Mouse (Mus musculus) limb, embryonic 13.5 days (tissue): ENCODE measurements around the gene Ank3. TPM values are rescaled to one million over a fixed set of nuclear protein-coding genes. Genes with fewer than 3 reads are reported as not detected.

Source experiments
- ATAC-seq: fragments of 200-750 bp; cut with Nextera tagmentation; 2 replicates; pipeline ENCODE4 v1.8.0; 2017; ENCODE audit warnings: low read depth, moderate number of reproducible peaks, moderate TSS enrichment; ENCODE audit not compliant: low FRiP score
- H3K27ac ChIP-seq: fragments of 300-500 bp; sonication (generic); 2 replicates; pipeline ENCODE4 v1.5.1; 2015; ENCODE audit warnings: inconsistent platforms, mild to moderate bottlenecking, moderate library complexity
- H3K27me3 ChIP-seq: fragments of 300-500 bp; sonication (generic); 2 replicates; pipeline ENCODE4 v1.6.1; 2015; ENCODE audit warnings: mild to moderate bottlenecking, inconsistent platforms
- H3K36me3 ChIP-seq: fragments of 300-500 bp; sonication (generic); 2 replicates; pipeline ENCODE4 v1.6.1; 2015; ENCODE audit warnings: inconsistent platforms, mild to moderate bottlenecking, moderate library complexity
- H3K4me1 ChIP-seq: fragments of 300-500 bp; sonication (generic); 2 replicates; pipeline ENCODE4 v1.6.1; 2015; ENCODE audit warnings: inconsistent platforms
- H3K4me2 ChIP-seq: fragments of 300-500 bp; sonication (generic); replicated peaks from 2 replicates; pipeline ENCODE4 v1.6.1; 2015; ENCODE audit warnings: inconsistent platforms, mild to moderate bottlenecking, moderate library complexity
- H3K4me3 ChIP-seq: fragments of 300-500 bp; sonication (generic); 2 replicates; pipeline ENCODE4 v1.5.1; 2015; ENCODE audit warnings: moderate library complexity, mild to moderate bottlenecking, inconsistent platforms
- H3K9ac ChIP-seq: fragments of 300-500 bp; sonication (generic); 2 replicates; pipeline ENCODE4 v1.6.1; 2015; ENCODE audit warnings: mild to moderate bottlenecking, inconsistent platforms
- H3K9me3 ChIP-seq: fragments of 300-500 bp; sonication (generic); 2 replicates; pipeline ENCODE4 v1.6.1; 2016; ENCODE audit warnings: inconsistent platforms
- WGBS: fragments of 180-500 bp; shearing (Covaris S2); methylation state at CpG from one replicate; pipeline ENCODE4 v1.1.7; 2015; 5-methylcytosine and 5-hydroxymethylcytosine counted together
- polyA plus RNA-seq: library from polyadenylated mRNA; unstranded; fragments of >200 nt; fragmentation: Nextera tagmentation; extraction: Ambion mirVana; gene quantifications from 2 replicates; pipeline ENCODE4 v1.2.1, GENCODE M21; 2015

Gene Ank3
- polyA plus RNA-seq, 1 experiment from 2014 or later = 28.0 TPM

GRCm38 (mm10) chr10:69420306-69420705 is 21.7 kb downstream of the Ank3 start:
- H3K9ac ChIP-seq = no peak overlapping the region
- no peaks in the 10 kb centered on the region for H3K9me3 ChIP-seq
- 76% methylated on average over 6 of the region's 6 CpGs for WGBS
- no peaks in the 10 kb centered on the region for H3K36me3 ChIP-seq
- no peak overlapping the region for H3K4me2 ChIP-seq
- ATAC-seq = no peak
- H3K27me3 ChIP-seq = no peaks in the 10 kb centered on the region
- H3K4me3 ChIP-seq = no peak overlapping the region
- H3K4me1 ChIP-seq = no peaks in the 10 kb centered on the region
- no peak overlapping the region for H3K27ac ChIP-seq

GRCm38 (mm10) chr10:69424051-69424450 is 25.5 kb downstream of the Ank3 start:
- H3K27ac ChIP-seq = no peak overlapping the region
- H3K4me2 ChIP-seq = no peak overlapping the region
- no peaks in the 10 kb centered on the region for H3K9me3 ChIP-seq
- no peaks in the 10 kb centered on the region for H3K27me3 ChIP-seq
- no peak overlapping the region for H3K9ac ChIP-seq
- no peaks in the 10 kb centered on the region for H3K4me1 ChIP-seq
- H3K36me3 ChIP-seq = no peaks in the 10 kb centered on the region
- WGBS = 87% methylated on average over 3 of the region's 3 CpGs
- ATAC-seq = no peak
- no peak overlapping the region for H3K4me3 ChIP-seq

GRCm38 (mm10) chr10:69430138-69430537 is 31.6 kb downstream of the Ank3 start:
- H3K27ac ChIP-seq = no peak overlapping the region
- no peaks in the 10 kb centered on the region for H3K27me3 ChIP-seq
- ATAC-seq = no peak
- no peaks in the 10 kb centered on the region for H3K9me3 ChIP-seq
- no peak overlapping the region for H3K9ac ChIP-seq
- no peak overlapping the region for H3K4me3 ChIP-seq
- 77% methylated on average over 4 of the region's 4 CpGs for WGBS
- H3K4me1 ChIP-seq = no peaks in the 10 kb centered on the region
- no peaks in the 10 kb centered on the region for H3K36me3 ChIP-seq
- H3K4me2 ChIP-seq = no peak overlapping the region

- Histone ChIP-seq H3K36me3 (no peaks in the 10 kb centered on the region), H3K9ac (no peak overlapping the region), H3K27me3 (no peaks in the 10 kb centered on the region), H3K27ac (no peak overlapping the region), H3K4me2 (no peak overlapping the region), H3K4me3 (no peak overlapping the region), H3K4me1 (no peaks in the 10 kb centered on the region), H3K9me3 (no peaks in the 10 kb centered on the region)
- ATAC-seq = no peak
- WGBS = 80% methylated on average over 7 of the region's 7 CpGs
Observed at GRCm38 (mm10) chr10:69431101-69431500, 32.5 kb downstream of the Ank3 start.

GRCm38 (mm10) chr10:69435213-69435612 is 36.6 kb downstream of the Ank3 start:
- WGBS = 66% methylated on average over 6 of the region's 6 CpGs
- no peaks in the 10 kb centered on the region for H3K9me3 ChIP-seq
- no peak overlapping the region for H3K4me3 ChIP-seq
- H3K9ac ChIP-seq = no peak overlapping the region
- H3K27ac ChIP-seq = no peak overlapping the region
- H3K4me2 ChIP-seq = no peak overlapping the region
- H3K36me3 ChIP-seq = no peaks in the 10 kb centered on the region
- ATAC-seq = peak; percentile 81; the same call in 1 of the 2 replicates
- no peaks in the 10 kb centered on the region for H3K27me3 ChIP-seq
- no peaks in the 10 kb centered on the region for H3K4me1 ChIP-seq

- H3K9me3 ChIP-seq = no peaks in the 10 kb centered on the region
- no peak overlapping the region for H3K27ac ChIP-seq
- 77% methylated on average over 8 of the region's 8 CpGs for WGBS
- H3K4me3 ChIP-seq = no peak overlapping the region
- H3K36me3 ChIP-seq = no peaks in the 10 kb centered on the region
- H3K4me1 ChIP-seq = no peaks in the 10 kb centered on the region
- H3K9ac ChIP-seq = no peak overlapping the region
- no peaks in the 10 kb centered on the region for H3K27me3 ChIP-seq
- no peak overlapping the region for H3K4me2 ChIP-seq
- ATAC-seq = no peak
Observed at GRCm38 (mm10) chr10:69439449-69439848, 40.9 kb downstream of the Ank3 start.

- Histone ChIP-seq H3K9me3 (no peaks in the 10 kb centered on the region), H3K4me1 (0 out of 2 replicates have a peak, but pooled peaks cover 2% of the 10 kb centered on the region), H3K4me3 (no peak overlapping the region), H3K9ac (no peak overlapping the region), H3K36me3 (no peaks in the 10 kb centered on the region), H3K4me2 (no peak overlapping the region), H3K27ac (no peak overlapping the region), H3K27me3 (no peaks in the 10 kb centered on the region)
- ATAC-seq = no peak
- WGBS = 70% methylated on average over 5 of the region's 5 CpGs
Observed at GRCm38 (mm10) chr10:69444546-69444945, 46.0 kb downstream of the Ank3 start.

GRCm38 (mm10) chr10:69445951-69446350 is 47.4 kb downstream of the Ank3 start:
- Histone ChIP-seq H3K4me2 (no peak overlapping the region), H3K9me3 (no peaks in the 10 kb centered on the region), H3K4me3 (no peak overlapping the region), H3K9ac (no peak overlapping the region), H3K4me1 (0 out of 2 replicates have a peak, but pooled peaks cover 2% of the 10 kb centered on the region), H3K27ac (no peak overlapping the region), H3K27me3 (no peaks in the 10 kb centered on the region), H3K36me3 (no peaks in the 10 kb centered on the region)
- ATAC-seq = no peak
- whole genome bisulfite sequencing = 80% methylated on average over 7 of the region's 7 CpGs

GRCm38 (mm10) chr10:69446566-69446965 is 48.0 kb downstream of the Ank3 start:
- H3K9ac ChIP-seq = no peak overlapping the region
- H3K4me3 ChIP-seq = no peak overlapping the region
- H3K27me3 ChIP-seq = no peaks in the 10 kb centered on the region
- no peak overlapping the region for H3K4me2 ChIP-seq
- no peaks in the 10 kb centered on the region for H3K9me3 ChIP-seq
- H3K36me3 ChIP-seq = no peaks in the 10 kb centered on the region
- WGBS = 73% methylated on average over 5 of the region's 5 CpGs
- no peak for ATAC-seq
- H3K27ac ChIP-seq = no peak overlapping the region
- H3K4me1 ChIP-seq = 0 out of 2 replicates have a peak, but pooled peaks cover 2% of the 10 kb centered on the region

GRCm38 (mm10) chr10:69447308-69447707 is 48.7 kb downstream of the Ank3 start:
- H3K9ac ChIP-seq = no peak overlapping the region
- H3K9me3 ChIP-seq = no peaks in the 10 kb centered on the region
- H3K4me1 ChIP-seq = 0 out of 2 replicates have a peak, but pooled peaks cover 2% of the 10 kb centered on the region
- no peak overlapping the region for H3K27ac ChIP-seq
- WGBS = 90% methylated on average over 5 of the region's 5 CpGs
- no peak overlapping the region for H3K4me2 ChIP-seq
- H3K27me3 ChIP-seq = no peaks in the 10 kb centered on the region
- ATAC-seq = no peak
- H3K4me3 ChIP-seq = no peak overlapping the region
- H3K36me3 ChIP-seq = no peaks in the 10 kb centered on the region

GRCm38 (mm10) chr10:69448174-69448573 is 49.6 kb downstream of the Ank3 start:
- ATAC-seq = 0 out of 2 replicates have a peak, but pooled peaks have one; percentile 19

GRCm38 (mm10) chr10:69451006-69451405 is 52.4 kb downstream of the Ank3 start:
- Histone ChIP-seq H3K27ac (no peak overlapping the region), H3K36me3 (no peaks in the 10 kb centered on the region), H3K9ac (no peak overlapping the region), H3K9me3 (no peaks in the 10 kb centered on the region), H3K4me1 (0 out of 2 replicates have a peak, but pooled peaks cover 2% of the 10 kb centered on the region), H3K4me3 (no peak overlapping the region), H3K27me3 (no peaks in the 10 kb centered on the region), H3K4me2 (no peak overlapping the region)
- 67% methylated on average over 5 of the region's 5 CpGs for WGBS
- ATAC-seq = no peak

More at GRCm38 (mm10) chr10:69448174-69448573, 49.6 kb downstream of the Ank3 start:
- WGBS = 39% methylated on average over 3 of the region's 3 CpGs
- H3K27ac ChIP-seq = no peak overlapping the region
- H3K36me3 ChIP-seq = no peaks in the 10 kb centered on the region
- H3K4me1 ChIP-seq = 0 out of 2 replicates have a peak, but pooled peaks cover 2% of the 10 kb centered on the region
- H3K4me3 ChIP-seq = no peak overlapping the region
- no peak overlapping the region for H3K9ac ChIP-seq
- no peaks in the 10 kb centered on the region for H3K9me3 ChIP-seq
- no peak overlapping the region for H3K4me2 ChIP-seq
- no peaks in the 10 kb centered on the region for H3K27me3 ChIP-seq
